Mouse (Mus musculus): ENCODE results near the gene Pdgfb. TPM values are rescaled to one million over a fixed set of nuclear protein-coding genes. Genes with fewer than 3 reads are reported as not detected.

The Pdgfb gene
- 2.8 and 2.9 TPM in 2 replicates for polyA plus RNA-seq (2014; fragmentation: Nextera tagmentation; extraction: Ambion mirVana)

GRCm38 (mm10) chr15:80014321-80015210 is at the start of gene Pdgfb:
TSS of gene Pdgfb (minus strand) at chr15:80014977.
- under 1% methylated on average over 59 of the region's 60 CpGs for WGBS
- H3K27me3 ChIP-seq (ENCODE audit: control insufficient read depth, insufficient read depth, low read length), result peaks cover 61% of the 10 kb centered on the region
- no peaks in the 10 kb centered on the region for H3K36me3 ChIP-seq (ENCODE audit: control insufficient read depth, insufficient read depth, low read length)
- H3K9ac ChIP-seq (ENCODE audit: low read length), result peak within 1 kb of the TSS; percentile 16
- H3K27ac ChIP-seq (ENCODE audit: low read depth, low read length), result no peak within 1 kb of the TSS
- peak within 1 kb of the TSS; percentile 51 for H3K4me2 ChIP-seq (ENCODE audit: low read depth, low read length, severe bottlenecking)
- H3K4me3 ChIP-seq (ENCODE audit: low read depth, low read length), result peak within 1 kb of the TSS; percentile 52
- H3K4me1 ChIP-seq (replicated peaks; ENCODE audit: control insufficient read depth, insufficient read depth, low read length), result peaks cover 24% of the 10 kb centered on the region
- no peak for ATAC-seq (replicated peaks; ENCODE audit: low FRiP score)
- DNase-seq (ENCODE audit: low spot score), result no peak
- no peaks in the 10 kb centered on the region for H3K9me3 ChIP-seq (ENCODE audit: control insufficient read depth, low read length)

DNA sequence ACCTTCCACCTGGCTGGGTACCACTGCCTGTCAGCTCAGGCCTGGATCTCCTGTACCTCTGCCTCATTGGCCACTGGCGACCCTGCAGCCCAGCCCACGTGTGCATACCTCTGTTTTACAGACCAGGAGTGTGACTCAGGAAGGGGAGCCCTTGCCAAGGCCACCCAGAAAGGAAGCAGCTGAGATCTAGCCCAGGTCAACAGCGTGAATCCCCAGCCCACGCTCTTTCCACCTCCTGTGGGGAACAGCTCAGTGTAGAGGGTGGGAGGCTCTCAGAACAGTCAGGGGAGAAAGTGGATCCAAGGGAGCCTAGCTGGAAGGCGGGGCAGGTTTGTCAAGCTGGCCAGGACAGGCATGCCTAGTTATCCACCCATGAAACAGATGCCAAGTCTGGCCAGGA is 48.0 kb upstream of the Pdgfb start:
- Histone ChIP-seq H3K4me2 (ENCODE audit: low read depth, low read length, severe bottlenecking) (no peak overlapping the region), H3K9me3 (ENCODE audit: control insufficient read depth, low read length) (no peaks in the 10 kb centered on the region), H3K9ac (ENCODE audit: low read length) (no peak overlapping the region), H3K4me3 (ENCODE audit: low read depth, low read length) (no peak overlapping the region), H3K27ac (ENCODE audit: low read depth, low read length) (no peak overlapping the region), H3K36me3 (ENCODE audit: control insufficient read depth, insufficient read depth, low read length) (no peaks in the 10 kb centered on the region), H3K27me3 (ENCODE audit: control insufficient read depth, insufficient read depth, low read length) (no peaks in the 10 kb centered on the region), H3K4me1 (replicated peaks; ENCODE audit: control insufficient read depth, insufficient read depth, low read length) (no peaks in the 10 kb centered on the region)
- ATAC-seq (replicated peaks; ENCODE audit: low FRiP score) (no peak), DNase-seq (ENCODE audit: low spot score) (no peak)
- 38% methylated on average over 5 of the region's 5 CpGs for WGBS

DNA sequence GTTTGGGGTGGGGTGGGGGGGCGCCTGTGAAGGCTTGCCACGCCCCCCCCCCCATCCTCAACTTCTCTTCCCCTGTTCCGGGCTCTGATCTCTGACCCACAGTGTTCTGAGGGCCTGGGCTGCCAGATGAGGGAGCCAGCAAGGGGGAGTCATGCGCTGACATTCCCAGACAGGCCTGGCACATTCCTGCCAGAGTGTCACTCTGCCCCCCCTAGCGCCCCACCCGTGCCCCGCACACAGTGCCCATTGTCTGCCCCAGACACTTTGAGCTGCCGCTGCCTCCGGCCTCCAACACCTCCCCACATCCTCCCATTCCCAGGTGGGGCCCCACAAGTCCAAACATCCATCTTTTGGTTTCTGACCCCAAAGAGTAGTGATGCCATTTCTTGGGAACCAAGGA is 47.6 kb upstream of the Pdgfb start:
- no peaks in the 10 kb centered on the region for H3K9me3 ChIP-seq (ENCODE audit: control insufficient read depth, low read length)
- no peak overlapping the region for H3K4me2 ChIP-seq (ENCODE audit: low read depth, low read length, severe bottlenecking)
- no peaks in the 10 kb centered on the region for H3K4me1 ChIP-seq (replicated peaks; ENCODE audit: control insufficient read depth, insufficient read depth, low read length)
- no peak overlapping the region for H3K9ac ChIP-seq (ENCODE audit: low read length)
- H3K27me3 ChIP-seq (ENCODE audit: control insufficient read depth, insufficient read depth, low read length), result no peaks in the 10 kb centered on the region
- 69% methylated on average over 9 of the region's 9 CpGs for WGBS
- DNase-seq (ENCODE audit: low spot score) (no peak), ATAC-seq (replicated peaks; ENCODE audit: low FRiP score) (no peak)
- H3K27ac ChIP-seq (ENCODE audit: low read depth, low read length), result no peak overlapping the region
- H3K36me3 ChIP-seq (ENCODE audit: control insufficient read depth, insufficient read depth, low read length), result no peaks in the 10 kb centered on the region
- H3K4me3 ChIP-seq (ENCODE audit: low read depth, low read length), result no peak overlapping the region

GRCm38 (mm10) chr15:80061071-80061550 is 46.3 kb upstream of the Pdgfb start:
- no peak for DNase-seq (ENCODE audit: low spot score)
- Histone ChIP-seq H3K36me3 (ENCODE audit: control insufficient read depth, insufficient read depth, low read length) (no peaks in the 10 kb centered on the region), H3K4me1 (replicated peaks; ENCODE audit: control insufficient read depth, insufficient read depth, low read length) (no peaks in the 10 kb centered on the region), H3K4me2 (ENCODE audit: low read depth, low read length, severe bottlenecking) (no peak overlapping the region), H3K9me3 (ENCODE audit: control insufficient read depth, low read length) (no peaks in the 10 kb centered on the region), H3K9ac (ENCODE audit: low read length) (no peak overlapping the region), H3K27ac (ENCODE audit: low read depth, low read length) (no peak overlapping the region), H3K4me3 (ENCODE audit: low read depth, low read length) (no peak overlapping the region), H3K27me3 (ENCODE audit: control insufficient read depth, insufficient read depth, low read length) (no peaks in the 10 kb centered on the region)
- no peak for ATAC-seq (replicated peaks; ENCODE audit: low FRiP score)
- WGBS, result 87% methylated on average over 4 of the region's 4 CpGs

- no peak for ATAC-seq (replicated peaks; ENCODE audit: low FRiP score)
- WGBS, result 93% methylated on average over 8 of the region's 8 CpGs
- DNase-seq (ENCODE audit: low spot score), result no peak
These were observed 45.7 kb upstream of the Pdgfb start for GRCm38 (mm10) chr15:80060356-80061070.

DNA sequence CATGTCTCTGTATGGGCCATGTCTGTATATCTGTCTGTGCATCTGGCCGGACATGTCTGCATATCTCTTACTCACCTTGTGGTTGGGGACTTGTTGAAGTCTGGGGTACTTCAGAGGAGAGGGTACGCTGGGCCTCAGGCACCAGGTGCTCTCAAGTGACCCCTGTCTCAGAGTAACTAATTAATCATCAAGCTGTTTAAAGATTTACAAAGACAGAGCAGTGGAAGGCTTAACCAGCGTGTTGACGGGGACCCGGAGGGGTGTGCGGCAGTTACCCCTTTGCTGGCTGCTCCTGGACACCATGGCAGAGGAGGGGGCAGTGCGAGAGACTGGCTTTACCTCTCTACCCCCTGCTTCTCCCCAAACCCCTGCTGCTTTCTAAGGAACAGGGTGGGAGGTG is 44.8 kb upstream of the Pdgfb start:
- no peak for ATAC-seq (replicated peaks; ENCODE audit: low FRiP score)
- Histone ChIP-seq H3K27me3 (ENCODE audit: control insufficient read depth, insufficient read depth, low read length) (no peaks in the 10 kb centered on the region), H3K4me1 (replicated peaks; ENCODE audit: control insufficient read depth, insufficient read depth, low read length) (no peaks in the 10 kb centered on the region), H3K27ac (ENCODE audit: low read depth, low read length) (no peak overlapping the region), H3K4me3 (ENCODE audit: low read depth, low read length) (no peak overlapping the region), H3K9me3 (ENCODE audit: control insufficient read depth, low read length) (no peaks in the 10 kb centered on the region), H3K36me3 (ENCODE audit: control insufficient read depth, insufficient read depth, low read length) (no peaks in the 10 kb centered on the region), H3K9ac (ENCODE audit: low read length) (no peak overlapping the region), H3K4me2 (ENCODE audit: low read depth, low read length, severe bottlenecking) (no peak overlapping the region)
- WGBS, result 83% methylated on average over 7 of the region's 7 CpGs
- no peak for DNase-seq (ENCODE audit: low spot score)

More at GRCm38 (mm10) chr15:80060356-80061070, 45.7 kb upstream of the Pdgfb start:
- no peak overlapping the region for H3K9ac ChIP-seq (ENCODE audit: low read length)
- H3K4me2 ChIP-seq (ENCODE audit: low read depth, low read length, severe bottlenecking), result no peak overlapping the region
- H3K4me1 ChIP-seq (replicated peaks; ENCODE audit: control insufficient read depth, insufficient read depth, low read length), result no peaks in the 10 kb centered on the region
- H3K4me3 ChIP-seq (ENCODE audit: low read depth, low read length), result no peak overlapping the region
- no peaks in the 10 kb centered on the region for H3K27me3 ChIP-seq (ENCODE audit: control insufficient read depth, insufficient read depth, low read length)
- no peaks in the 10 kb centered on the region for H3K36me3 ChIP-seq (ENCODE audit: control insufficient read depth, insufficient read depth, low read length)
- no peaks in the 10 kb centered on the region for H3K9me3 ChIP-seq (ENCODE audit: control insufficient read depth, low read length)
- no peak overlapping the region for H3K27ac ChIP-seq (ENCODE audit: low read depth, low read length)

DNA sequence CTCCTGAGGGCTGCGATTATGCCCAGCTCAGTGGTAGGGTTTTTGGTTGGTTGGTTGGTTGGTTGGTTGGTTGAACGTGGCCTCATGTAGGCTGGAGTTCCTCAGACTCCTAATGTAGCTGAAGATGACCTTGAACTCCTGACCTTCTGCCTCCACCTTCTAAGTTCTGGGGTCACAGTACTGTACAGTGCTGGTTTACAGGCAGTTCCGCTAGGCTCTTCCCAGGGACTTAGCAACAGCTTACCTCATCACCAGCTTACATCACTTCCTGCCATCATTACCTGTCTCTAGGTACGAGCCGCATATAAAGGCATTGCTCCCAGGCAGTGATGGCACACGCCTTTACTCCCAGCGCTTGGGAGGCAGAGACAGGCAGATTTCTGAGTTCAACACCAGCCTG is 43.4 kb upstream of the Pdgfb start:
- no peaks in the 10 kb centered on the region for H3K9me3 ChIP-seq (ENCODE audit: control insufficient read depth, low read length)
- H3K4me2 ChIP-seq (ENCODE audit: low read depth, low read length, severe bottlenecking), result no peak overlapping the region
- H3K27me3 ChIP-seq (ENCODE audit: control insufficient read depth, insufficient read depth, low read length), result no peaks in the 10 kb centered on the region
- no peak for DNase-seq (ENCODE audit: low spot score)
- H3K36me3 ChIP-seq (ENCODE audit: control insufficient read depth, insufficient read depth, low read length), result no peaks in the 10 kb centered on the region
- no peaks in the 10 kb centered on the region; the same call in 1 of the 2 replicates for H3K4me1 ChIP-seq (replicated peaks; ENCODE audit: control insufficient read depth, insufficient read depth, low read length)
- H3K4me3 ChIP-seq (ENCODE audit: low read depth, low read length), result no peak overlapping the region
- H3K27ac ChIP-seq (ENCODE audit: low read depth, low read length), result no peak overlapping the region
- no peak overlapping the region for H3K9ac ChIP-seq (ENCODE audit: low read length)
- 90% methylated on average over 7 of the region's 7 CpGs for WGBS
- no peak for ATAC-seq (replicated peaks; ENCODE audit: low FRiP score)

DNA sequence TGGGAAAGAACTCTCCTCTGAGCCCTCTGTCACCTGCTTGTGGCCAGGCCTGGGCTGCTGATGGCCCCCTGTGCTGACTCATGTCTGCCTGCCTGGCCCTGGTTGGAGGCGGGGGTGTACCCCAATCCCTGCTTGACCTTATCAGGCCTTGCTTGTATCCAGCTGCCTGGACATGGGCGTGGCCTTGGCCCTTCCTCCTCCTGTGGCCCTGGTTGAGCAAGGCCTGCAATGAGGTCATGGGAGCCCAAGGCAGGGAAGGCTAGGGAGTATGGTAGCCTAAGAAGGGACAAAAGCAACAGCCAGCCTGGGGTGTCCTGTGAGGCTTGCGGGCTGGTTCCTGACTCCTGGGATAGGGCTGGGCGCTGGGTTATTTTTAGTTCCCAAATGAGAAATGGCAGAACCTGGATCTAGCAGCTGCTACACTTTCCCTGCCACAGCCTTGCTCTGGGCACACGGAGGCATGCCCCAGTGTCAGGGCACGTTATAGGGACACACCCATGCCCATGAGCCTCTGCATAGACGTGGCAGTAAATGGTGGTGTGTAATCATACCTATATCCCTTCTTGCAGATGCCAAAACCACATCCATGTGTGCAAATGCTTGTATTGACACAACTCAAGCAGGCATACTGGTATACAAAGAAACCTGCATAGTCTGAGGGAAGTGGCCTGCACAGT is 39.4 kb upstream of the Pdgfb start:
- Histone ChIP-seq H3K4me3 (ENCODE audit: low read depth, low read length) (no peak overlapping the region), H3K4me2 (ENCODE audit: low read depth, low read length, severe bottlenecking) (no peak overlapping the region), H3K27ac (ENCODE audit: low read depth, low read length) (no peak overlapping the region), H3K9ac (ENCODE audit: low read length) (no peak overlapping the region), H3K27me3 (ENCODE audit: control insufficient read depth, insufficient read depth, low read length) (no peaks in the 10 kb centered on the region), H3K4me1 (replicated peaks; ENCODE audit: control insufficient read depth, insufficient read depth, low read length) (no peaks in the 10 kb centered on the region; the same call in 1 of the 2 replicates), H3K9me3 (ENCODE audit: control insufficient read depth, low read length) (no peaks in the 10 kb centered on the region), H3K36me3 (ENCODE audit: control insufficient read depth, insufficient read depth, low read length) (no peaks in the 10 kb centered on the region)
- WGBS, result 85% methylated on average over 7 of the region's 7 CpGs
- no peak for ATAC-seq (replicated peaks; ENCODE audit: low FRiP score)
- DNase-seq (ENCODE audit: low spot score), result no peak

All from forebrain, embryonic 11.5 days (tissue).